Mouse (Mus musculus) cortical plate, adult 2 months (tissue): ENCODE data around the gene Slc52a3. TPM values are rescaled to one million over a fixed set of nuclear protein-coding genes. Genes with fewer than 3 reads are reported as not detected.

Experiments used
- H3K27ac ChIP-seq: fragments of 200-500 bp; 2 replicates; pipeline ENCODE4 v1.5.1; 2012; ENCODE audit warnings: low read length, control low read depth, inconsistent platforms; ENCODE audit not compliant: insufficient read depth
- H3K4me1 ChIP-seq: fragments of 200-500 bp; 2 replicates; pipeline ENCODE4 v1.6.1; 2011; ENCODE audit warnings: low read length; ENCODE audit not compliant: control insufficient read depth, insufficient read depth
- H3K4me3 ChIP-seq: fragments of 200-500 bp; 2 replicates; pipeline ENCODE4 v1.5.1; 2011; ENCODE audit warnings: mild to moderate bottlenecking, low read length, control low read depth; ENCODE audit not compliant: insufficient read depth
- CTCF ChIP-seq: fragments of 200-500 bp; IDR thresholded peaks from 2 replicates; pipeline ENCODE4 v1.5.1; 2011; ENCODE audit warnings: mild to moderate bottlenecking, control low read depth, low read length; ENCODE audit not compliant: insufficient read depth; ENCODE audit errors: extremely low read depth
- POLR2A ChIP-seq: fragments of 200-500 bp; IDR thresholded peaks from 2 replicates; pipeline ENCODE4 v1.6.1; 2011; ENCODE audit warnings: mild to moderate bottlenecking, low read length, control low read depth; ENCODE audit not compliant: insufficient read depth; ENCODE audit errors: extremely low read depth
- polyA plus RNA-seq: library from polyadenylated mRNA; depleted of rRNA; stranded (reverse); fragments of >200 nt; gene quantifications from 2 replicates; pipeline ENCODE4 v1.2.3, GENCODE M21; 2012

Gene Slc52a3
- polyA plus RNA-seq, 1 experiment, result 3.3 TPM

GRCm38 (mm10) chr2:151997776-151998504 is 1.6 kb downstream of the Slc52a3 start:
- H3K4me3 ChIP-seq, result no peak overlapping the region
- TF ChIP-seq POLR2A (no peak), CTCF (no peak)
- H3K27ac ChIP-seq, result no peak overlapping the region
- no peaks in the 10 kb centered on the region for H3K4me1 ChIP-seq

GRCm38 (mm10) chr2:151998505-151998899 is 2.2 kb downstream of the Slc52a3 start:
- no peak overlapping the region for H3K4me3 ChIP-seq
- H3K27ac ChIP-seq, result no peak overlapping the region
- no peaks in the 10 kb centered on the region for H3K4me1 ChIP-seq
- TF ChIP-seq POLR2A, result no peak
- no peak for TF ChIP-seq CTCF

GRCm38 (mm10) chr2:151998932-151999331 is 2.6 kb downstream of the Slc52a3 start:
- H3K27ac ChIP-seq, result no peak overlapping the region
- no peak overlapping the region for H3K4me3 ChIP-seq
- no peaks in the 10 kb centered on the region for H3K4me1 ChIP-seq
- TF ChIP-seq POLR2A (no peak), CTCF (no peak)

GRCm38 (mm10) chr2:151999669-152000290 is 3.5 kb downstream of the Slc52a3 start:
- Histone ChIP-seq H3K4me3 (no peak overlapping the region), H3K27ac (no peak overlapping the region), H3K4me1 (no peaks in the 10 kb centered on the region)
- no peak for TF ChIP-seq CTCF
- TF ChIP-seq POLR2A, result no peak

GRCm38 (mm10) chr2:152000291-152000679 is 4.0 kb downstream of the Slc52a3 start:
- Histone ChIP-seq H3K4me1 (no peaks in the 10 kb centered on the region), H3K4me3 (no peak overlapping the region), H3K27ac (no peak overlapping the region)
- TF ChIP-seq CTCF, result no peak
- TF ChIP-seq POLR2A, result no peak

GRCm38 (mm10) chr2:152000735-152001134 is 4.4 kb downstream of the Slc52a3 start:
- H3K27ac ChIP-seq, result no peak overlapping the region
- H3K4me1 ChIP-seq, result no peaks in the 10 kb centered on the region
- TF ChIP-seq POLR2A, result no peak
- TF ChIP-seq CTCF, result no peak
- no peak overlapping the region for H3K4me3 ChIP-seq

- TF ChIP-seq CTCF (no peak), POLR2A (no peak)
- no peaks in the 10 kb centered on the region for H3K4me1 ChIP-seq
- H3K27ac ChIP-seq, result no peak overlapping the region
- no peak overlapping the region for H3K4me3 ChIP-seq
Observed at GRCm38 (mm10) chr2:152002529-152002928, 6.2 kb downstream of the Slc52a3 start.

GRCm38 (mm10) chr2:152007783-152008182 is 11.5 kb downstream of the Slc52a3 start:
- Histone ChIP-seq H3K4me3 (no peak overlapping the region), H3K4me1 (no peaks in the 10 kb centered on the region; the same call in 1 of the 2 replicates), H3K27ac (no peak overlapping the region)
- TF ChIP-seq CTCF (peak; percentile 67), POLR2A (no peak)

GRCm38 (mm10) chr2:152009061-152009779 is 12.9 kb downstream of the Slc52a3 start:
- Histone ChIP-seq H3K4me3 (no peak overlapping the region), H3K27ac (no peak overlapping the region), H3K4me1 (no peaks in the 10 kb centered on the region; the same call in 1 of the 2 replicates)
- TF ChIP-seq POLR2A (no peak), CTCF (no peak)

- no peak overlapping the region for H3K4me3 ChIP-seq
- H3K27ac ChIP-seq, result no peak overlapping the region
- TF ChIP-seq POLR2A, result no peak
- TF ChIP-seq CTCF, result no peak
- no peaks in the 10 kb centered on the region; the same call in 1 of the 2 replicates for H3K4me1 ChIP-seq
Observed at GRCm38 (mm10) chr2:152010251-152010650, 13.9 kb downstream of the Slc52a3 start.
